Mouse (Mus musculus) midbrain, embryonic 11.5 days (tissue): Measurements from ENCODE around the gene Commd7. TPM values are rescaled to one million over a fixed set of nuclear protein-coding genes. Genes with fewer than 3 reads are reported as not detected.
"Not testable (repeated sequence)": the region's sequence is repeated elsewhere in the genome, so short reads cannot be mapped to it uniquely, and the experiment has no call there.

Experiments used
- ATAC-seq: fragments of 200-750 bp; cut with Nextera tagmentation; 2 replicates; pipeline ENCODE4 v1.8.0; 2017; ENCODE audit warnings: moderate TSS enrichment, moderate library complexity; ENCODE audit not compliant: low FRiP score
- DNase-seq: peaks from one replicate; pipeline ENCODE4 v3.0.0; 2015; ENCODE audit warnings: low spot score; ENCODE audit errors: missing footprints
- H3K27ac ChIP-seq: fragments of 300-500 bp; sonication (generic); 2 replicates; pipeline ENCODE4 v1.5.1; 2014; ENCODE audit warnings: low read depth, low read length
- H3K27me3 ChIP-seq: fragments of 300-500 bp; sonication (generic); 2 replicates; pipeline ENCODE4 v1.6.1; 2014; ENCODE audit warnings: mild to moderate bottlenecking, low read length, moderate library complexity, mixed read lengths; ENCODE audit not compliant: control insufficient read depth, insufficient read depth
- H3K36me3 ChIP-seq: fragments of 300-500 bp; sonication (generic); 2 replicates; pipeline ENCODE4 v1.6.1; 2014; ENCODE audit warnings: mild to moderate bottlenecking, low read length, moderate library complexity, mixed read lengths; ENCODE audit not compliant: control insufficient read depth, insufficient read depth
- H3K4me1 ChIP-seq: fragments of 300-500 bp; sonication (generic); 2 replicates; pipeline ENCODE4 v1.6.1; 2014; ENCODE audit warnings: low read length; ENCODE audit not compliant: control insufficient read depth, insufficient read depth
- H3K4me2 ChIP-seq: fragments of 300-500 bp; sonication (generic); 2 replicates; pipeline ENCODE4 v1.6.1; 2014; ENCODE audit warnings: mild to moderate bottlenecking, moderate library complexity
- H3K4me3 ChIP-seq: fragments of 300-500 bp; sonication (generic); 2 replicates; pipeline ENCODE4 v1.5.1; 2014; ENCODE audit warnings: low read depth, low read length
- H3K9ac ChIP-seq: fragments of 300-500 bp; sonication (generic); 2 replicates; pipeline ENCODE4 v1.6.1; 2014; ENCODE audit warnings: low read length
- H3K9me3 ChIP-seq: fragments of 300-500 bp; sonication (generic); 2 replicates; pipeline ENCODE4 v1.6.1; 2016; ENCODE audit warnings: low read length; ENCODE audit not compliant: control insufficient read depth
- WGBS: fragments of 180-500 bp; shearing (Covaris S2); extraction: QIAGEN DNeasy Blood & Tissue Kit; methylation state at CpG from one replicate; pipeline ENCODE4 v1.1.7; 2014; 5-methylcytosine and 5-hydroxymethylcytosine counted together
- polyA plus RNA-seq: library from polyadenylated mRNA; unstranded; fragments of >200 nt; fragmentation: Nextera tagmentation; extraction: Ambion mirVana; gene quantifications from 2 replicates; pipeline ENCODE4 v1.2.1, GENCODE M21; 2014

Gene Commd7
- polyA plus RNA-seq, 1 experiment from 2014 or later, result 65.4 TPM

- H3K9ac ChIP-seq, result no peak overlapping the region
- ATAC-seq (no peak), DNase-seq (no peak)
- H3K4me2 ChIP-seq, result no peak overlapping the region
- no peak overlapping the region for H3K4me3 ChIP-seq
- H3K27ac ChIP-seq, result no peak overlapping the region
- H3K36me3 ChIP-seq, result peaks cover 2% of the 10 kb centered on the region; the same call in 1 of the 2 replicates
- no peaks in the 10 kb centered on the region for H3K27me3 ChIP-seq
- H3K9me3 ChIP-seq, result no peaks in the 10 kb centered on the region
- no peaks in the 10 kb centered on the region for H3K4me1 ChIP-seq
- WGBS, result 59% methylated on average over 3 of the region's 3 CpGs
These were observed 28.0 kb upstream of the Commd7 start for GRCm38 (mm10) chr2:153660616-153661015.

- not testable (repeated sequence) for H3K27me3 ChIP-seq, H3K36me3 ChIP-seq, H3K9me3 ChIP-seq, H3K27ac ChIP-seq, H3K4me3 ChIP-seq, ATAC-seq, DNase-seq, H3K9ac ChIP-seq, H3K4me2 ChIP-seq, H3K4me1 ChIP-seq
- WGBS, result 89% methylated on average over 7 of the region's 8 CpGs
These were observed 25.1 kb upstream of the Commd7 start for GRCm38 (mm10) chr2:153657659-153658058.

GRCm38 (mm10) chr2:153651681-153652080, 19.1 kb upstream of the Commd7 start:
- Histone ChIP-seq H3K36me3 (no peaks in the 10 kb centered on the region), H3K4me1 (peaks cover 22% of the 10 kb centered on the region), H3K4me3 (no peak overlapping the region), H3K27ac (no peak overlapping the region), H3K9ac (no peak overlapping the region), H3K9me3 (no peaks in the 10 kb centered on the region), H3K4me2 (no peak overlapping the region), H3K27me3 (peaks cover 8% of the 10 kb centered on the region)
- no peak for ATAC-seq
- 25% methylated on average over 3 of the region's 3 CpGs for WGBS
- DNase-seq, result peak; percentile 83

GRCm38 (mm10) chr2:153650014-153650687, 17.6 kb upstream of the Commd7 start:
- Histone ChIP-seq H3K27ac (no peak overlapping the region), H3K9ac (peak overlapping the region; percentile 85), H3K4me1 (peaks cover 22% of the 10 kb centered on the region), H3K4me3 (peak overlapping the region; percentile 87), H3K27me3 (peaks cover 8% of the 10 kb centered on the region), H3K9me3 (no peaks in the 10 kb centered on the region), H3K4me2 (peak overlapping the region; percentile 95), H3K36me3 (no peaks in the 10 kb centered on the region)
- DNase-seq, result peak; percentile 94
- under 1% methylated on average over 28 of the region's 28 CpGs for WGBS
- ATAC-seq, result peak; percentile 41

- no peak within 1 kb of the TSS for H3K27ac ChIP-seq
- no peaks in the 10 kb centered on the region for H3K36me3 ChIP-seq
- no peaks in the 10 kb centered on the region for H3K9me3 ChIP-seq
- H3K27me3 ChIP-seq, result peaks cover 8% of the 10 kb centered on the region
- DNase-seq (peak; percentile 97), ATAC-seq (peak; percentile 91)
- peak within 1 kb of the TSS; percentile 85 for H3K9ac ChIP-seq
- H3K4me3 ChIP-seq, result peak within 1 kb of the TSS; percentile 87
- peak within 1 kb of the TSS; percentile 95 for H3K4me2 ChIP-seq
- WGBS, result under 1% methylated on average over 57 of the region's 93 CpGs
- H3K4me1 ChIP-seq, result peaks cover 22% of the 10 kb centered on the region
These were observed 16.9 kb upstream of the Commd7 start, which contains the start of gene Dnmt3b for GRCm38 (mm10) chr2:153649298-153650013. Gene Dnmt3b (plus strand): TSS chr2:153649450.

GRCm38 (mm10) chr2:153648773-153649297, 16.3 kb upstream of the Commd7 start:
- ATAC-seq (no peak; the same call in 1 of the 2 replicates), DNase-seq (no peak)
- Histone ChIP-seq H3K27me3 (peaks cover 8% of the 10 kb centered on the region), H3K4me1 (peaks cover 22% of the 10 kb centered on the region), H3K36me3 (no peaks in the 10 kb centered on the region), H3K9ac (peak overlapping the region; percentile 85), H3K4me2 (peak overlapping the region; percentile 95), H3K27ac (no peak overlapping the region), H3K4me3 (peak overlapping the region; percentile 87), H3K9me3 (no peaks in the 10 kb centered on the region)
- WGBS, result 13% methylated on average over 14 of the region's 14 CpGs

GRCm38 (mm10) chr2:153642999-153643398, 10.4 kb upstream of the Commd7 start:
- DNase-seq, result no peak
- ATAC-seq, result no peak
- Histone ChIP-seq H3K9me3 (no peaks in the 10 kb centered on the region), H3K4me2 (no peak overlapping the region), H3K27me3 (no peaks in the 10 kb centered on the region), H3K9ac (no peak overlapping the region), H3K36me3 (no peaks in the 10 kb centered on the region), H3K27ac (no peak overlapping the region), H3K4me3 (no peak overlapping the region), H3K4me1 (no peaks in the 10 kb centered on the region)
- 19% methylated on average over 6 of the region's 6 CpGs for WGBS

- H3K4me3 ChIP-seq, result no peak overlapping the region
- no peak overlapping the region for H3K4me2 ChIP-seq
- ATAC-seq (no peak), DNase-seq (no peak)
- H3K27me3 ChIP-seq, result no peaks in the 10 kb centered on the region
- H3K27ac ChIP-seq, result no peak overlapping the region
- H3K36me3 ChIP-seq, result no peaks in the 10 kb centered on the region
- no peaks in the 10 kb centered on the region for H3K4me1 ChIP-seq
- 21% methylated on average over 3 of the region's 3 CpGs for WGBS
- H3K9me3 ChIP-seq, result no peaks in the 10 kb centered on the region
- H3K9ac ChIP-seq, result no peak overlapping the region
These were observed 9.9 kb upstream of the Commd7 start for GRCm38 (mm10) chr2:153642496-153642895.
